Mouse (Mus musculus) cerebellum, postnatal 4 days (tissue): ENCODE results near the gene Kpna6.

Experiments
- DNase-seq, 2 experiments: peaks; one replicate each; pipeline ENCODE4 v3.0.0; 2022; ENCODE audit warnings: low spot score in 2 of 2, mixed read lengths in 1 of 2

Kpna6 gene

GRCm38 (mm10) chr4:129618031-129618430, 54.5 kb downstream of the Kpna6 start:
- no peak for DNase-seq

- DNase-seq = no peak
Observed at GRCm38 (mm10) chr4:129617121-129617641, 55.4 kb downstream of the Kpna6 start.

DNA sequence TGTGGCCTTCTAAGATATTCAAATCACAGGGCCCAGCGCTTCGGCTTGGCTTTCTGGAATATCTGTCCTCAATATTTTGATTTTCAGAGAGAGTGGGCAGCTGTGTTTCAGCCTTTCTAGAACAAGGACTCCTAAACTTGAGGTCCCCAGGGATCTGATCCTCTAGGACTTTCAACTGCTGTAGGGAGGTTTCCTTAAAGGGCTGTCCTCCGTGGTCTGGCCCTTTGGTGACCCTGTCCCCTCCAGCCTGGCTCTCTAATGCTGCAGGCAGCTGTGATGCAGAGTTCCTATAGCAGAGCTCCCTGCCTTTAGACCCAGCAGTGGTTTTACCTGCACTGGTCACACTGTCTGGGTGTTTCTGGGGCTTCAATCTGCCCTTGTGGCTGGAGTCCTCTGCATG, 55.9 kb downstream of the Kpna6 start:
- no peak for DNase-seq

DNA sequence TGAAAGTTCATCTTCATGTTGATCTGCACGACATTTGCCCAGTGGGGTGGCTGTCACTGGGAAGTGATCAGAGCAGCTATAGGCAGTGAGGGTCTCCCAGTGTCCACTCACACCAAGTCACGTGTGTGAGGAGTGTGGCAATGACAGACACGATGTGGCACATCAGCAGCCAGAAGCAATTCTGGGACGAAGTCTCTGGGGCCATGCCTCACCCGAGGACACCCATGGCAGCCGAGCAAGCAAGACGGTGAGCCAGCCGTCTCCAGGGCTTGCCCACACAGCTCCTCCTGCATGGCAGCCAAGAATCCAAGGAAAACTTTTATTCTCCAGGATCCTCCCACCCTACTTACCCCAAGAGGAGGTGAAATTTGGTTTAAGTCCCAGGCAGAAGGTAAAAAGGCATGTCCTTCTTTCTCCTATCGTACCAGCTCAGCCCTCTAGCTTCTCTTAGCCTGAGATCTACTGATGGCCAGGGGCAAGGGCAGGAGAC, 56.7 kb downstream of the Kpna6 start:
- no peak for DNase-seq

- no peak for DNase-seq
Observed at GRCm38 (mm10) chr4:129614093-129614492, 58.5 kb downstream of the Kpna6 start, which contains the start of gene Dcdc2b. Gene Dcdc2b, minus strand, starts transcription at chr4:129614257.

DNA sequence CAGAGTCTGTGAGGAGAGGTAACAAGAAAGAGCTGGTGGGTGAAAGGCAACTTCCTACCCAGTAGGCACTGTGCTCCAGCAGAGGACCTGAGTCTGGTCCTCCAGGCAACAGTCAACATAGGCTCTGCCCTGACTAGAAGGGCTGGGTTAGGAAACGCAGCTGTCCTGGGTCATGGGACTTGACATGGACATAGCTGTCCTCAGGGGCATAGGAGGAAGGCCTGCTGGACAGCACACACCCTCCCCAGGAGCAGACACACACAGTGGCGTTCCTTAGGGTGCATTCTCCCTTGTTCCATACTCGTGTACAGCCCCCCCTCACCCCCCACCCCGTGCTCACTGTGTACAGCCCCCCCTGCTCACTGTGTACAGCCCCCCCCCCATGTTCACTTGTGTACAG, 62.1 kb downstream of the Kpna6 start:
- no peak for DNase-seq

DNA sequence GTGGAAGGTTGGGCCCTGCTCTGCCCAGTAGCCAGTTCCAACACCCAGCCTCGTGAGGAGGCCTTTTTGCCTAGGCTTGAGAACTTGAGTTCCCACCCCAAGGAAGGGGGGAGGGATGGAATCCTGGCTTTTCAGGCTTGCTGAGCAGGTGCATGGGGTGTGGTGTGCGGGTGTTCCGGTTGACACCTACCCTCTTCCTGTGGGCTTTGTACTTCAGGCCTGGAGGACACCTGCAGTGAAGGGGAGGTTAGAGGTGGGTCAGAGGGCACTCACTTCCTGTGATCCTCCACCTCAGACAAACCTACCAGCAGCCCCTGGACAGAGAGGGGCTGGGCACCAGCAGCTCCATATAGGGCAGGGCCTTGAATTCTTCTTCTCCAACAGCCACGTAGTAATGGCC, 62.5 kb downstream of the Kpna6 start:
- DNase-seq = no peak

GRCm38 (mm10) chr4:129609139-129609631, 63.4 kb downstream of the Kpna6 start:
- no peak for DNase-seq

DNA sequence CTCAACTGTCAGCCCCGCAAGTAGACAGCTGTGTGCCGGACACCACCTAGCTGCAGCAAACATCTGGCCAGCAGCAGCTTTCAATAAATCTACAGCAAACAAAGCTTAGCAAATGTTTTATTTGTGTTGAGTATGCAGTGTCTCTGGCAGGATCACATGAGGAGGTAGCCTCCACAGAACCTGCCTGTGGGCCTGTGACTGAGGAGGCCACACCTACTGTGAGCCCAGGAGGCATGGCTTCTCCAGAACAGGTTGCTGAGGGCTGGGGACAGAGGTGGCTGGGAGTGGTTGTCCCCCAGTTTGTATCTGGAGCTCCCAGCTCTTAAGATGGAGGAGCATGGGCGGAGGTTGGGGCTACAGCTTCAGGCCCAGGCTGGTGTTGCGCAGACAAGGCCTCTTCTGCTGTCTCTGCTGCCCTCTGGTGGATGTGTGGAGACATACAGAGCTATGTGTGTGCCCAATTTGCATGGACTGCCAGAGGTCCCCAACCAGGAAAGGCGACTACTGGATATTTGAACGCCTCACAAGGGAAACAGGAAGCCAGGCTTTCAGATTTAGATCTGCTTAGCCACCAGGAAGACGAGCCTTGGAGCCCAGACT, 64.0 kb downstream of the Kpna6 start:
- peak; percentile 60 to 81 for DNase-seq

DNA sequence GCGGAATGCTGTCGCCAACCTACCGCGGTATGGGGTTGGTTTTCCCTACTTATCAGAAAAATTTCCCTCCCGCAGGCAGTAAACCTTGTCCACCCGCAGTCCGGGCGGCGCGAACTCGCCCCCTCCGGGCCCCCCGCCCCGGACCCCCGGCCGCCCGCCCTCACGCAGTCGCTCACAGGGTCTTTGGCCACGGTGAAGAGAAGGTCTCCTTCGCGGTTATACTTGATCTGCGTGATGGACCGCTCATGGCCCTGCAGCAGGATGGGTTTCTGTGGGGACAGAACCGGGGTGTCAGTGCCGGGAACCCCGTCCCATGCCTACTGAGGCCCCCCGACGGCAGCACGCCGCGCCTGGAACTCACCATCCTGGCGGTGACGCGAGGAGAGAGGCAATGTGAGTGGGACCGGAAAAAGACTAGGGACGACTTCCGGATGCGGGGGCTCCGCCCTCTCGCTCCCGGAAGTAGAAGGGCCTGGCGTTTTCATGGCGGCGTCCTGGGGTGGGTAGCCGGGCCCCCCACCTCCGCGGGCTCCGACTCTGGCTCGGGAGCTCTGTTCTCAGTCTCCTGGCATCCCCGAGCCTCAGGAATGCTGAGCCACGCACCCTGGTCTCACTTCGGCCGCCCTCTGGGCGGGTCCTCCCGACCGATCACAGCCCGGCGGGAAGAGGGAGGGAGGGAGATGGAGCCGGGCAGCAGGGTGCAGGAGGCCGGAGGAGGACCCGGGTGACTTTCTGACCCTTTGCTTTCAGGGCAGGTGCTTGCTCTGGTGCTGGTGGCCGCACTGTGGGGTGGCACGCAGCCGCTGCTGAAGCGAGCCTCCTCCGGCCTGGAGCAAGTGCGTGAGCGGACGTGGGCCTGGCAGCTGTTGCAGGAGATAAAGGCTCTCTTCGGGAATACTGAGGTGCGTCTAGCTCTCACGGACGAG, 72.1 kb downstream of the Kpna6 start, which contains the start of the genes Eif3i and Tmem234:
TSS of gene Eif3i (minus strand) at position 416 of the 926 bp plus-strand sequence.
TSS of gene Tmem234 (plus strand) at position 436 of the 926 bp plus-strand sequence.
- DNase-seq = peak; percentile 56 to 78
